Mouse (Mus musculus) heart, adult 2 months (tissue): ENCODE measurements around the gene Pigb. TPM values are rescaled to one million over a fixed set of nuclear protein-coding genes. Genes with fewer than 3 reads are reported as not detected.

Experiments
- DNase-seq, 2 experiments: peaks; one replicate each; pipeline ENCODE4 v3.0.0; 2021
- H3K27ac ChIP-seq: fragments of 200-600 bp; 2 replicates; pipeline ENCODE4 v1.8.1; 2022
- H3K27me3 ChIP-seq: fragments of 200-500 bp; 2 replicates; pipeline ENCODE4 v1.6.1; 2012; ENCODE audit warnings: mild to moderate bottlenecking, low read length, inconsistent platforms, mixed read lengths; ENCODE audit not compliant: control insufficient read depth, insufficient read depth
- H3K36me3 ChIP-seq: fragments of 200-500 bp; 2 replicates; pipeline ENCODE4 v1.6.1; 2012; ENCODE audit warnings: low read length, inconsistent platforms; ENCODE audit not compliant: control insufficient read depth, insufficient read depth
- H3K4me1 ChIP-seq: fragments of 200-500 bp; 2 replicates; pipeline ENCODE4 v1.6.1; 2011; ENCODE audit warnings: low read length; ENCODE audit not compliant: control insufficient read depth, insufficient read depth
- H3K4me3 ChIP-seq: fragments of 200-600 bp; 2 replicates; pipeline ENCODE4 v1.8.1; 2022
- H3K79me2 ChIP-seq: fragments of 200-500 bp; replicated peaks from 2 replicates; pipeline ENCODE4 v1.6.1; 2012; ENCODE audit warnings: mild to moderate bottlenecking, inconsistent platforms, low read length, moderate library complexity, mixed read lengths; ENCODE audit not compliant: control insufficient read depth, insufficient read depth
- H3K9ac ChIP-seq: fragments of 200-500 bp; 2 replicates; pipeline ENCODE4 v1.6.1; 2012; ENCODE audit warnings: low read depth, mild to moderate bottlenecking, control low read depth, inconsistent platforms, low read length, mixed read lengths
- CTCF ChIP-seq: fragments of 200-600 bp; IDR thresholded peaks from 2 replicates; pipeline ENCODE4 v1.8.1; 2022; ENCODE audit warnings: antibody characterized with exemption, mild to moderate bottlenecking, moderate library complexity
- EP300 ChIP-seq: fragments of 200-500 bp; IDR thresholded peaks from 2 replicates; pipeline ENCODE4 v1.6.1; 2011; ENCODE audit warnings: low read depth, low read length, control low read depth; ENCODE audit not compliant: insufficient read depth
- POLR2A ChIP-seq: fragments of 200-500 bp; IDR thresholded peaks from 2 replicates; pipeline ENCODE4 v1.6.1; 2011; ENCODE audit warnings: mild to moderate bottlenecking, low read depth, low read length, control low read depth; ENCODE audit not compliant: insufficient read depth
- WGBS: fragments of 180-500 bp; shearing (Covaris S2); methylation state at CpG from one replicate; pipeline ENCODE4 v1.1.7; 2018; 5-methylcytosine and 5-hydroxymethylcytosine counted together
- intact Hi-C: fragments of 180-260 bp; cut with DNase I; formaldehyde crosslinking; loops from one replicate; pipeline ENCODE4 v1.15.1; 2025
- long read RNA-seq: library from polyadenylated mRNA; stranded (forward); transcript quantifications from one replicate; pipeline ENCODE4 v2.0.0, GENCODE M21; 2021
- polyA plus RNA-seq: library from polyadenylated mRNA; depleted of rRNA; stranded (reverse); fragments of >200 nt; gene quantifications from 2 replicates; pipeline ENCODE4 v1.2.3, GENCODE M21; 2012; rRNA removed
- total RNA-seq, 2 experiments: library from RNA; stranded (reverse); gene quantifications; 2 replicates each; pipeline ENCODE4 v1.2.3; 2021

The Pigb gene
- total RNA-seq (1 to 10 TPM; 1.6 to 2.2 TPM), polyA plus RNA-seq (4.5 and 6.1 TPM in 2 replicates)
- long read RNA-seq, result 0 reads

DNA sequence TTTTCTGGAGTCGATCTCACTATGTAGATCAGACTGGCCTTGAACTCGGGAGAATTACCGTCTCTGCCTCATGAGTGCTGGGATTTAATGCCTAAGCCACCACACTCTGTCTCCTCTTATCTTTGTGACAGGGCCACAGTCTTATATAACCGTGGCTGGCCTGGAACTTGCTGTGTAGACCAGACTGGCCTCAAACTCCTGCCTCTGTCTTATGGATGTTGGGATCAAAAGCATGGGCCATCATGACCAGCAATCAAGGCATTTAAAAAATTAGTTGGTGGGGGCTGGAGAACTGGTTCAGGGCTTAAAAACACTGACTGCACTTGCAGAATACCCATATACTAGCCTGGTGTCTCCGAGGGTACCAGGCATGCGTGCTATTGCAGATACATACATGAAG, at the start of gene Pigb:
Gene Pigb (minus strand): TSS at position 299 of the 400 bp plus-strand sequence.
- Histone ChIP-seq H3K27me3 (no peaks in the 10 kb centered on the region), H3K79me2 (no peaks in the 10 kb centered on the region), H3K27ac (peak within 1 kb of the TSS; percentile 84), H3K4me1 (peaks cover 5% of the 10 kb centered on the region), H3K9ac (peak within 1 kb of the TSS; percentile 82), H3K36me3 (no peaks in the 10 kb centered on the region), H3K4me3 (peak within 1 kb of the TSS; percentile 88)
- 27% methylated on average over 6 of the region's 6 CpGs for WGBS
- TF ChIP-seq EP300 (no peak), CTCF (no peak), POLR2A (no peak)
- intact Hi-C loops, result loop anchor here (5.0 kb wide), 2 partner anchors 72 to 73 kb away; partner anchors contain the start of gene Rsl24d1
- no peak for DNase-seq

DNA sequence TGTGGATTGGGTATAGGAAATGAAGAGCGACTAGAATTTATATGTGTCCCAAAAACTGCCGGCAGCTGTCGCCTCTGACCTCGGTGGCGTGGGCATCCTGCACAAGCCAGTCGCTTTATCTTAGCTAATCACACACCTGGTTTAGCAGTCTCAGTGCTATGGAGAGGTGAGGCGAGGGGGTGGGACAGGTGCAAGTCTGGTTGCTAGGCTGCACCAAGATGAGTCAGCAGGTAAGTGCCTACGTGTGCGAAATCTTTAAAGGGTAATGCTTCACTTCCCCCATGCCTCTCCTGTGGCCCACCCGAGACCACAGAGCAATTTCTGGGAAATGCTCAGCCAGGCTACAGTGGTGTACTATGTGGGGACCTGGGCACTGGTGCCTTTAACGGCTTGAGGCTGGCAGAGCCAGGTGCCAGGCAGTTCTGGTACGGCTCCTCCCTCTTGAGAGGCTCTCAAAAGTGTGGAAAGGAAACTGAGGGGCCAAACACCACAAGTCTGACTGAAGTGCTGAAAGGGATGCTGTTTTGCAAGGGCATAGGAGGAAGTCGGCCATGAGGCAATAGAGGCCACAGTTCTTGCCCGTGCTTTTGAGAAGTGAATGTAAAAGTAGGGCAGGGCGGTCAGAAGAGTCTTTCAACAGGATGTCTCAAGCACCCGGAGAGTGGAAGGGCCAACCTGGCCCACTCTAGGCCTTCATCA, 49.2 kb upstream of the Pigb start:
- Histone ChIP-seq H3K9ac (no peak overlapping the region), H3K27me3 (no peaks in the 10 kb centered on the region), H3K79me2 (no peaks in the 10 kb centered on the region), H3K27ac (no peak overlapping the region), H3K4me1 (no peaks in the 10 kb centered on the region), H3K4me3 (no peak overlapping the region), H3K36me3 (no peaks in the 10 kb centered on the region)
- DNase-seq, result peak in 1 of 2 experiments; percentile 38
- intact Hi-C loops, result no loop called here
- 64% methylated on average over 16 of the region's 16 CpGs for WGBS
- TF ChIP-seq EP300 (no peak), POLR2A (no peak), CTCF (no peak)

DNA sequence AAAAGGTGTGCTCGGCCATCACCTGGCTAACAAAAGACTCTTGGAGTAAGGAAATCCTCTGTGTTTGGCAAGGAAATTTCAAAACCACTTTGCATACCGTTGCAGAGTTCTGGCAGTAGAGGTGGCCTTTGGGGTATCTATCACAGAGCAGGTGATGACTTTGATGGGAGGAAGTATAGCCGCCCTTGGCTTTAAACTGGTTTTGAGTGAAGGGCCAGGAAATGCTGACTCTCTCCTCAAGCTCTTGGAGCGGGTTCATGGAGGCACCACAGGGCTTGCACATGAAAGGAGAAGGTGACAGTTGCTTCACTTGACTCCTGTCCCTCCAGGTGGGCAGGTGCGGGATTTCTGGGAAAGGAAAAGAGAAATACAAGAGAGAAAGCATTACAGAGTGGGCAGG, 47.4 kb upstream of the Pigb start:
- Histone ChIP-seq H3K9ac (no peak overlapping the region), H3K36me3 (no peaks in the 10 kb centered on the region), H3K4me3 (no peak overlapping the region), H3K27ac (no peak overlapping the region), H3K79me2 (no peaks in the 10 kb centered on the region), H3K4me1 (no peaks in the 10 kb centered on the region), H3K27me3 (no peaks in the 10 kb centered on the region)
- WGBS, result 74% methylated on average over 5 of the region's 5 CpGs
- intact Hi-C loops, result no loop called here
- no peak for DNase-seq
- TF ChIP-seq CTCF (no peak), EP300 (no peak), POLR2A (no peak)

DNA sequence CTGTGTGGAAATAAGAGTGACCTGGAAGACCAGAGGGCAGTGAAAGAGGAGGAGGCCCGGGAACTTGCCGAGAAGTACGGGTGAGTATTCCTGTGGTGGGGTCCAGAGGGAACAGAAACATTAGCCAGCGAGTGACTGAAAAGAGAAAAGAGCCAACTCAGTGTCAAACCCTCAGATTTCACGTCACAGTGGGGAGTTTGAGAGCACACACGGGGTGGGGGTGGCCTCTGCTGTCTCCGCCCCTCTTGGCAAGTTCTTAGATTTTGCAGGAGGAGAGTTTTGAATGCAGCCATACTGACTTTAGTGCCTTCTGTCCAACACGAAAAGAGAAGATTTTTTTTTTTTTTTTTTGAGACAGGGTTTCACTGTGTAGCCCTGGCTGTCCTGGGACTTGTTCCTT, 46.9 kb upstream of the Pigb start:
- H3K4me3 ChIP-seq, result no peak overlapping the region
- H3K9ac ChIP-seq, result no peak overlapping the region
- DNase-seq, result no peak
- WGBS, result 42% methylated on average over 8 of the region's 8 CpGs
- intact Hi-C loops, result no loop called here
- no peaks in the 10 kb centered on the region for H3K4me1 ChIP-seq
- no peaks in the 10 kb centered on the region for H3K36me3 ChIP-seq
- H3K27me3 ChIP-seq, result no peaks in the 10 kb centered on the region
- TF ChIP-seq CTCF (no peak), EP300 (no peak), POLR2A (no peak)
- H3K27ac ChIP-seq, result no peak overlapping the region
- H3K79me2 ChIP-seq, result no peaks in the 10 kb centered on the region

DNA sequence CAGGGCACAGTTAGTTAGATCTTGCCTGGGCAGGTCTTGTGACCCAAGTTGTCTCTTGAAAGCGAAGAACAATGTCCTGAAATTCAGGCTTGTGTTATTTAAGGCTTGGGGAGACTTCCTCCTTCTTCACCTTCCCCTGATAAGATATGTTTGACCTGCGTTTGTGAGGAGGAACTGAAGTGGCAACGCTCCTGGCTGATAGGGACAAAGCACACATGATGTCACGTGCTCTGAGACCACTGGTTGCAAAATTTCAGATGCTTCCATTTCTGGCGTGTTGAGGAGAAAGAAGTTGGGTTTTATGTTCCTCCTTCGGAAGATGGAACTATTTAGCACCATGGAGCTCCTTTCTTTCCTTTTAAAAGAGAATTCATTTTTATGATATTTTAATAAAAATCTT, 45.7 kb upstream of the Pigb start:
- no peak overlapping the region for H3K9ac ChIP-seq
- no peak overlapping the region for H3K27ac ChIP-seq
- DNase-seq, result no peak
- intact Hi-C loops, result no loop called here
- no peak for TF ChIP-seq POLR2A
- no peak for TF ChIP-seq CTCF
- no peak for TF ChIP-seq EP300
- no peak overlapping the region for H3K4me3 ChIP-seq
- WGBS, result 43% methylated on average over 6 of the region's 6 CpGs
- no peaks in the 10 kb centered on the region for H3K79me2 ChIP-seq
- no peaks in the 10 kb centered on the region for H3K36me3 ChIP-seq
- no peaks in the 10 kb centered on the region for H3K27me3 ChIP-seq
- H3K4me1 ChIP-seq, result no peaks in the 10 kb centered on the region

DNA sequence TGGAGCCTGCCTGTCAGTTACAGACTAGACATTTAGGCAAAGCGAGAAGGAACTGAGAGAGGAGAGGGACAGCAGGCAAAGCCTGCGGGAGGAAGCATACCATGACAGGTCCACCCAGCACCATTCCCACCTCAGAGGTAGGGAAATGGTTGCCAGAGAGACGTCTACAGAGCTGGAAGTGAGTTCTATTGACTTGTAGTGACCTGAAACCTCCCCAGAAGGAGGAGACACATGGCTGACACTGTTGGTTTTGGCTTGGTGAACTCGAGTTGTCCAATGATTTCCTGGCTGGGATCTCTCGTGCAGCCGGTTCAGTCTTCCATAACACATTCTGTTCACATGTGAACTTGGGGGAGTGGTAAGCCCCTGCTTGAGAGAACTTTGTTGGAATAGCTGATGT, 43.8 kb upstream of the Pigb start:
- H3K9ac ChIP-seq, result no peak overlapping the region
- no peak for TF ChIP-seq CTCF
- TF ChIP-seq EP300, result no peak
- no peak for TF ChIP-seq POLR2A
- no peaks in the 10 kb centered on the region for H3K27me3 ChIP-seq
- H3K36me3 ChIP-seq, result no peaks in the 10 kb centered on the region
- DNase-seq, result no peak
- no peaks in the 10 kb centered on the region for H3K79me2 ChIP-seq
- no peak overlapping the region for H3K27ac ChIP-seq
- H3K4me3 ChIP-seq, result no peak overlapping the region
- H3K4me1 ChIP-seq, result no peaks in the 10 kb centered on the region
- intact Hi-C loops, result no loop called here
- WGBS, result 36% methylated on average over 6 of the region's 6 CpGs
